Mouse (Mus musculus) lung, postnatal 10 days (tissue): ENCODE data around the gene Ngef.
A peak's percentile ranks its signal among the peaks of the same experiment; 100 is the strongest.

Experiments
- DNase-seq: peaks from one replicate; pipeline ENCODE4 v3.0.0; 2021

The Ngef gene

GRCm38 (mm10) chr1:87562967-87563366, 10.7 kb downstream of the Ngef start:
- DNase-seq = no peak

- DNase-seq = no peak
Measured at GRCm38 (mm10) chr1:87553586-87553985, 20.1 kb downstream of the Ngef start.

- DNase-seq = no peak
Measured at GRCm38 (mm10) chr1:87551008-87551407, 22.7 kb downstream of the Ngef start.

- DNase-seq = peak; percentile 69
Measured at GRCm38 (mm10) chr1:87541614-87542013, 32.1 kb downstream of the Ngef start.

- no peak for DNase-seq
Measured at GRCm38 (mm10) chr1:87537008-87537407, 36.7 kb downstream of the Ngef start.

- DNase-seq = no peak
Measured at GRCm38 (mm10) chr1:87534118-87534517, 39.6 kb downstream of the Ngef start.

GRCm38 (mm10) chr1:87532346-87532745, 41.3 kb downstream of the Ngef start:
- no peak for DNase-seq

GRCm38 (mm10) chr1:87527191-87527590, 46.5 kb downstream of the Ngef start:
- DNase-seq = no peak

GRCm38 (mm10) chr1:87525041-87525440, 48.6 kb downstream of the Ngef start:
- no peak for DNase-seq

GRCm38 (mm10) chr1:87521523-87521922, 52.1 kb downstream of the Ngef start:
- peak; percentile 21 for DNase-seq

- no peak for DNase-seq
Measured at GRCm38 (mm10) chr1:87520467-87520866, 53.2 kb downstream of the Ngef start.

- DNase-seq = no peak
Measured at GRCm38 (mm10) chr1:87510845-87511244, 62.8 kb downstream of the Ngef start.

GRCm38 (mm10) chr1:87510166-87510691, 63.4 kb downstream of the Ngef start:
- peak; percentile 43 for DNase-seq

GRCm38 (mm10) chr1:87509561-87510165, 64.0 kb downstream of the Ngef start, which contains the start of gene Neu2:
Neu2 (plus strand) TSS chr1:87509889.
- peak; percentile 11 for DNase-seq

GRCm38 (mm10) chr1:87508591-87509560, 64.8 kb downstream of the Ngef start:
- DNase-seq = no peak

- DNase-seq = no peak
Measured at GRCm38 (mm10) chr1:87507857-87508256, 65.8 kb downstream of the Ngef start.

- no peak for DNase-seq
Measured at GRCm38 (mm10) chr1:87505524-87505923, 68.1 kb downstream of the Ngef start.

GRCm38 (mm10) chr1:87493542-87493941, 80.1 kb downstream of the Ngef start:
- DNase-seq = no peak

- no peak for DNase-seq
Measured at GRCm38 (mm10) chr1:87492285-87492684, 81.4 kb downstream of the Ngef start.

GRCm38 (mm10) chr1:87486386-87486785, 87.3 kb downstream of the Ngef start:
- DNase-seq = no peak

GRCm38 (mm10) chr1:87482546-87482945, 91.1 kb downstream of the Ngef start:
- DNase-seq = no peak

- DNase-seq = no peak
Measured at GRCm38 (mm10) chr1:87475076-87475895, 98.4 kb downstream of the Ngef start.

GRCm38 (mm10) chr1:87472576-87472975, 101.1 kb downstream of the Ngef start:
- no peak for DNase-seq
